Mouse (Mus musculus): ENCODE measurements around the gene Usp20. TPM values are rescaled to one million over a fixed set of nuclear protein-coding genes. Genes with fewer than 3 reads are reported as not detected.
"Not testable (repeated sequence)": the region's sequence is repeated elsewhere in the genome, so short reads cannot be mapped to it uniquely, and the experiment has no call there.

The Usp20 gene
- 14.6 and 14.8 TPM in 2 replicates for polyA plus RNA-seq (2014; fragmentation: Nextera tagmentation; extraction: Ambion mirVana)

DNA sequence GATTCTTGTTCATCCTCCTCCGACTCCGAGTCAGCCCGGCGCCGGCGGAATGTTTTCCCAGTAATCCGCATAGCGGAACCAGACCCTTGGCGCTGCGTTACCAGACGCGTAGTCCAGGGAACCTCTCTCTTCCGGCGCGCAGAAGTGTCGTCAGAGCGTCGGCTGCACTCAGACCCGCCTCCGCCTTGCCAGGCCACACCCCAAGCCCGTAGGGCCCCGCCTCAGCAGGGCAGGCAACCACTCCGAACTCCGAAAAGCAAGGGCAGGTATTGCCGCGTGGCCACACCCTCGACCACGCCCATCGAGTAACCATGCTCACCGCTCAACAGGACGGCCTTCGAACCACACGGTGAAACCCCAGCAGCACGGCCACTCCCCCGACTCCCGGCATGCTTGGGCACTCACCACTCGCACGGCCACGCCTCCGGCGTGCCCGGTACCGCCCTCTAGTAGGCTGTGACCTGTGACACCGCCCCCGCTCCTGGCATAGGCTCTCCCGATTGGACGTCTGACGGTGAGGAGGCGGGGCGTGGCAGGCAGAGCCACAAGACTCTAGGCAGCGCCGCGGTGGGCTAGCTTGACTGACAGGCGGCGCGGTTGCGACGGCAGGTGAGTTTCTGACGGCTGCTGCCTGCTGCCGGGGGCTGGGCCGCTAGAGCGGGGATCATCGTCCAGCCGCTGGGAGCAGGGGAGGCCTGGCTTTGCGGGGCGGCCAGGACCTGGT, at the start of gene Usp20, which contains the start of gene BC005624:
TSS of gene Usp20 (plus strand) at position 490 of the 724 bp plus-strand sequence.
TSS of gene BC005624 (minus strand) at position 412 of the 724 bp plus-strand sequence.
- WGBS, result under 1% methylated on average over 63 of the region's 66 CpGs
- Histone ChIP-seq H3K9me3 (ENCODE audit: control insufficient read depth, low read length) (no peaks in the 10 kb centered on the region), H3K4me2 (replicated peaks; ENCODE audit: low read depth, low read length) (peak within 1 kb of the TSS; percentile 88), H3K9ac (ENCODE audit: low read depth, low read length) (peak within 1 kb of the TSS; percentile 61), H3K4me1 (replicated peaks; ENCODE audit: control insufficient read depth, insufficient read depth, low read length) (peaks cover 3% of the 10 kb centered on the region; the same call in 1 of the 2 replicates), H3K27ac (ENCODE audit: low read depth, low read length) (peak within 1 kb of the TSS; percentile 40; the same call in 1 of the 2 replicates), H3K4me3 (ENCODE audit: low read depth, low read length) (peak within 1 kb of the TSS; percentile 78), H3K36me3 (ENCODE audit: control insufficient read depth, insufficient read depth, low read length) (no peaks in the 10 kb centered on the region), H3K27me3 (ENCODE audit: control insufficient read depth, insufficient read depth, low read length) (no peaks in the 10 kb centered on the region)
- ATAC-seq (ENCODE audit: low FRiP score) (peak; percentile 99), DNase-seq (ENCODE audit: low spot score) (peak; percentile 99)

DNA sequence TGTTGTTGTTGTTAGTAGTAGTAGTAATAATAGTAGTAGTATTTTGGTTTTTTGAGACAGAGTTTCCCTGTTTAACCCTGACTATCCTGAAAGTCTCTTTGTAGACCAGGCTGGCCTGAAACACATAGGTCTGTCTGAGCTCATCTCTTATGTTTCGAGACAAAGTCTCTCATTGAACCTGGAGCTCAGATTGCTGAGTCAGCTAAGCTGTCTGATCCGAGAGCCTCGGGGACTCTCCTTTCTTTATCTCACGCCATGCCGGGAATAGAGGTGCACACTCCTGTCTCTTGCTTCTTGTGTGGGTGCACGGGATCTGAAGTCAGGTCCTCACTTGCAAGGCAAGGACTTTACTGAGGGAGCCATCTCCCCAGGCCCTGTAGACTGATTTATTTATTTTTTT, 49.0 kb upstream of the Usp20 start:
- no peaks in the 10 kb centered on the region for H3K4me1 ChIP-seq (replicated peaks; ENCODE audit: control insufficient read depth, insufficient read depth, low read length)
- H3K4me3 ChIP-seq (ENCODE audit: low read depth, low read length), result no peak overlapping the region
- H3K27me3 ChIP-seq (ENCODE audit: control insufficient read depth, insufficient read depth, low read length), result no peaks in the 10 kb centered on the region
- WGBS, result 73% methylated on average over 6 of the region's 6 CpGs
- no peak overlapping the region for H3K9ac ChIP-seq (ENCODE audit: low read depth, low read length)
- H3K9me3 ChIP-seq (ENCODE audit: control insufficient read depth, low read length), result no peaks in the 10 kb centered on the region
- no peaks in the 10 kb centered on the region for H3K36me3 ChIP-seq (ENCODE audit: control insufficient read depth, insufficient read depth, low read length)
- DNase-seq (ENCODE audit: low spot score) (no peak), ATAC-seq (ENCODE audit: low FRiP score) (no peak)
- H3K4me2 ChIP-seq (replicated peaks; ENCODE audit: low read depth, low read length), result no peak overlapping the region
- H3K27ac ChIP-seq (ENCODE audit: low read depth, low read length), result no peak overlapping the region

DNA sequence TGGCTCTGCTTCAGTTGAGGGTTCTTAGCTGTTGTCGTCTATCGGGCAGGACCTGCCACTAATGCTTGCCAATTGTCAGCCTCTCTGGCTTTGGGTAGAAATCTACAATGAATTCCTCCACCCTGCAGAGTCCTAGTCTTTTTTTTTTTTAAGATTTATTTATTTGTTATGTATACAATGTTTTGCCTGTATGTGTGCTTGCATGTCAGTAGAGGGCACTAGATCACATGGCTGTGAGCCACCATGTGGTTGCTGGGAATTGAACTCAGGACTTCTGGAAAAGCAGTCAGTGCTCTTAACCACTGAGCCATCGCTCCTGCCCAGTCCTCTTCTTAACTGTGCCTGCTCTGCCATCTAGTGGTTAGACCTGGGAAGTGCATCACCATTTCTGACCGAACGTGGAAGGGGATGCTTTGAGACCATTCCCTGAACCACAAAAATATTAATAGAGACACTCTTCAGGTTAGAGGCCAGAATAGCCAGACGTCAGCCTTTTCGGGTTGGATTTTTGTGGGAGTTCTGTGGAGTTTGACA, 48.1 kb upstream of the Usp20 start:
- Histone ChIP-seq H3K9me3 (ENCODE audit: control insufficient read depth, low read length) (no peaks in the 10 kb centered on the region), H3K4me3 (ENCODE audit: low read depth, low read length) (no peak overlapping the region), H3K4me1 (replicated peaks; ENCODE audit: control insufficient read depth, insufficient read depth, low read length) (no peaks in the 10 kb centered on the region), H3K27me3 (ENCODE audit: control insufficient read depth, insufficient read depth, low read length) (no peaks in the 10 kb centered on the region), H3K4me2 (replicated peaks; ENCODE audit: low read depth, low read length) (no peak overlapping the region), H3K9ac (ENCODE audit: low read depth, low read length) (no peak overlapping the region), H3K27ac (ENCODE audit: low read depth, low read length) (no peak overlapping the region), H3K36me3 (ENCODE audit: control insufficient read depth, insufficient read depth, low read length) (no peaks in the 10 kb centered on the region)
- WGBS, result 21% methylated on average over 7 of the region's 7 CpGs
- peak; percentile 88 for DNase-seq (ENCODE audit: low spot score)
- no peak for ATAC-seq (ENCODE audit: low FRiP score)

DNA sequence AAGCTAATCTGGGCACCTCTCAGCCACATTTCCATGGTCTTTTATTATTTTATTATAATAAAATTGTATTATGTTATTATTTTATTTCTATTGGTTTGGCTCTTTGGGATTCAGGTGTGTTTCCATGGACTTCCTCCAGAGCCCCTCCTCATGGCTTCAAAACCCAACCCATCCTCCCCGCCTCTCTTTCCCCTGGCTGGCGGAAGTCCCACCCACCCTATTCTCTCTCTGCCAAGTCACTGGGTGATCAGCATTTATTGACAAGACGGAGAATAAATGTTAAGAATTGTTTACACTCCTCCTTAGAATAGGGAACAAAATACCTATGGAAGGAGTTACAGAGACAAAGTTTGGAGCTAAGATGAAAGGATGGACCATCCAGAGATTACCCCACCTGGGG, 45.3 kb upstream of the Usp20 start:
- Histone ChIP-seq H3K9me3 (ENCODE audit: control insufficient read depth, low read length) (no peaks in the 10 kb centered on the region), H3K4me1 (replicated peaks; ENCODE audit: control insufficient read depth, insufficient read depth, low read length) (no peaks in the 10 kb centered on the region), H3K4me3 (ENCODE audit: low read depth, low read length) (no peak overlapping the region), H3K27ac (ENCODE audit: low read depth, low read length) (no peak overlapping the region), H3K4me2 (replicated peaks; ENCODE audit: low read depth, low read length) (no peak overlapping the region), H3K9ac (ENCODE audit: low read depth, low read length) (no peak overlapping the region), H3K27me3 (ENCODE audit: control insufficient read depth, insufficient read depth, low read length) (no peaks in the 10 kb centered on the region), H3K36me3 (ENCODE audit: control insufficient read depth, insufficient read depth, low read length) (no peaks in the 10 kb centered on the region)
- DNase-seq (ENCODE audit: low spot score), result no peak
- no peak for ATAC-seq (ENCODE audit: low FRiP score)
- 80% methylated on average over 3 of the region's 3 CpGs for WGBS

- Histone ChIP-seq H3K9me3 (ENCODE audit: control insufficient read depth, low read length) (no peaks in the 10 kb centered on the region), H3K4me3 (ENCODE audit: low read depth, low read length) (no peak overlapping the region), H3K36me3 (ENCODE audit: control insufficient read depth, insufficient read depth, low read length) (no peaks in the 10 kb centered on the region), H3K4me1 (replicated peaks; ENCODE audit: control insufficient read depth, insufficient read depth, low read length) (no peaks in the 10 kb centered on the region), H3K27me3 (ENCODE audit: control insufficient read depth, insufficient read depth, low read length) (no peaks in the 10 kb centered on the region), H3K4me2 (replicated peaks; ENCODE audit: low read depth, low read length) (no peak overlapping the region), H3K27ac (ENCODE audit: low read depth, low read length) (no peak overlapping the region), H3K9ac (ENCODE audit: low read depth, low read length) (no peak overlapping the region)
- WGBS, result 82% methylated on average over 8 of the region's 8 CpGs
- DNase-seq (ENCODE audit: low spot score) (no peak), ATAC-seq (ENCODE audit: low FRiP score) (no peak)
Measured at GRCm38 (mm10) chr2:30937731-30938130, 44.3 kb upstream of the Usp20 start.

DNA sequence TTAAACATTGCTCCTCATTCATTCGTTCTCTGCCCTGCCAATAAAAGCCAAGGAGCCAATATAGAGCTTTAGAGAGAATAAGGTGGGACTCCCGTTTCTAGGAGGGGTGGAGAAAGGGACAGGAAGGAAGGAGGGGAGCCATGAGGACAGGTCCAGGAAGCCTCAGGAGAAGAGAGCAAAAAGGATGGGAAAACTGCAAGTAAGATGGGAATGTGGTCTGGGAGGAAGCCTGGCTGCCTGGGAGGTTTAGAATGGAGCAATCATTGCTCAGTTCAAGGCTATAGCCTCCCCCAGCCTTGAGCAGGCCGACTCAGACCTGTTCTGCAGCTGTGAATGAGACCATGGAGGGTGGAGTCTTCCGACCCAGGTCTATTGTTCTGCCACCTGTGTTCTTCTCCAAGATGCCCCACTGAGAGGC, 43.5 kb upstream of the Usp20 start:
- WGBS, result 57% methylated on average over 4 of the region's 4 CpGs
- no peak for ATAC-seq (ENCODE audit: low FRiP score)

DNA sequence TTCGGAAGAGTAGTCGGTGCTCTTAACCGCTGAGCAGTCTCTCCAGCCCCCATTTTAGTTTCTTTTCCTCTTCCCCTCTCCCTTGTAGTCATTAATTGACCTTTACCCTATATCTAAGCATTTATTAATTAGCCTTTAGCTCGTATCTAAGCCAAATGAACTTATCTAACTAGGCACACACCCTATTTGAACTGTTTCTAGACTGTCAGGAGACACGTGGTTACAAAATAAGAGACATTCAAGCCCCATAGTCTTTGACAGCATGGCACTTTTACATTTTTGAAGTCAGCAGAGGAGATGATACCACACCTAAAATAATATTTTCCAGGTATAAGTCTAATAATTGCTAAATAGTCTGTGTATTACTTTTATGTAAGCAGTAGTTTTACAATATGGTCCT, 40.5 kb upstream of the Usp20 start:
- no peaks in the 10 kb centered on the region for H3K27me3 ChIP-seq (ENCODE audit: control insufficient read depth, insufficient read depth, low read length)
- no peak overlapping the region for H3K27ac ChIP-seq (ENCODE audit: low read depth, low read length)
- WGBS, result 90% methylated on average over 5 of the region's 5 CpGs
- no peak overlapping the region for H3K4me3 ChIP-seq (ENCODE audit: low read depth, low read length)
- no peaks in the 10 kb centered on the region for H3K9me3 ChIP-seq (ENCODE audit: control insufficient read depth, low read length)
- DNase-seq (ENCODE audit: low spot score) (no peak), ATAC-seq (ENCODE audit: low FRiP score) (no peak)
- no peak overlapping the region for H3K4me2 ChIP-seq (replicated peaks; ENCODE audit: low read depth, low read length)
- H3K4me1 ChIP-seq (replicated peaks; ENCODE audit: control insufficient read depth, insufficient read depth, low read length), result no peaks in the 10 kb centered on the region
- H3K9ac ChIP-seq (ENCODE audit: low read depth, low read length), result no peak overlapping the region
- no peaks in the 10 kb centered on the region for H3K36me3 ChIP-seq (ENCODE audit: control insufficient read depth, insufficient read depth, low read length)

More for the DNA sequence above, 43.5 kb upstream of the Usp20 start:
- no peaks in the 10 kb centered on the region for H3K27me3 ChIP-seq (ENCODE audit: control insufficient read depth, insufficient read depth, low read length)
- no peak overlapping the region for H3K4me2 ChIP-seq (replicated peaks; ENCODE audit: low read depth, low read length)
- H3K36me3 ChIP-seq (ENCODE audit: control insufficient read depth, insufficient read depth, low read length), result no peaks in the 10 kb centered on the region
- H3K4me1 ChIP-seq (replicated peaks; ENCODE audit: control insufficient read depth, insufficient read depth, low read length), result no peaks in the 10 kb centered on the region
- no peaks in the 10 kb centered on the region for H3K9me3 ChIP-seq (ENCODE audit: control insufficient read depth, low read length)
- H3K9ac ChIP-seq (ENCODE audit: low read depth, low read length), result no peak overlapping the region
- no peak overlapping the region for H3K4me3 ChIP-seq (ENCODE audit: low read depth, low read length)
- no peak for DNase-seq (ENCODE audit: low spot score)
- H3K27ac ChIP-seq (ENCODE audit: low read depth, low read length), result no peak overlapping the region

- DNase-seq (ENCODE audit: low spot score); H3K9ac ChIP-seq (ENCODE audit: low read depth, low read length); ATAC-seq (ENCODE audit: low FRiP score); H3K36me3 ChIP-seq (ENCODE audit: control insufficient read depth, insufficient read depth, low read length); H3K4me3 ChIP-seq (ENCODE audit: low read depth, low read length); H3K4me1 ChIP-seq (replicated peaks; ENCODE audit: control insufficient read depth, insufficient read depth, low read length); H3K9me3 ChIP-seq (ENCODE audit: control insufficient read depth, low read length); H3K27me3 ChIP-seq (ENCODE audit: control insufficient read depth, insufficient read depth, low read length); H3K4me2 ChIP-seq (replicated peaks; ENCODE audit: low read depth, low read length); H3K27ac ChIP-seq (ENCODE audit: low read depth, low read length): not testable (repeated sequence)
- WGBS, result 54% methylated on average over 7 of the region's 7 CpGs
Measured at GRCm38 (mm10) chr2:30942116-30942515, 40.0 kb upstream of the Usp20 start.

GRCm38 (mm10) chr2:30942603-30943011, 39.5 kb upstream of the Usp20 start:
- no peak overlapping the region for H3K4me3 ChIP-seq (ENCODE audit: low read depth, low read length)
- no peak for ATAC-seq (ENCODE audit: low FRiP score)
- H3K9me3 ChIP-seq (ENCODE audit: control insufficient read depth, low read length), result no peaks in the 10 kb centered on the region
- peak overlapping the region; percentile 24; the same call in 1 of the 2 replicates for H3K4me2 ChIP-seq (replicated peaks; ENCODE audit: low read depth, low read length)
- no peaks in the 10 kb centered on the region for H3K4me1 ChIP-seq (replicated peaks; ENCODE audit: control insufficient read depth, insufficient read depth, low read length)
- no peaks in the 10 kb centered on the region for H3K27me3 ChIP-seq (ENCODE audit: control insufficient read depth, insufficient read depth, low read length)
- H3K9ac ChIP-seq (ENCODE audit: low read depth, low read length), result no peak overlapping the region
- DNase-seq (ENCODE audit: low spot score), result peak; percentile 82
- no peak overlapping the region for H3K27ac ChIP-seq (ENCODE audit: low read depth, low read length)
- WGBS, result 28% methylated on average over 16 of the region's 16 CpGs
- H3K36me3 ChIP-seq (ENCODE audit: control insufficient read depth, insufficient read depth, low read length), result no peaks in the 10 kb centered on the region

Data from hindbrain, embryonic 11.5 days (tissue).